Mouse (Mus musculus) heart, embryonic 14.5 days (tissue): ENCODE measurements around the gene Ubl7. TPM values are rescaled to one million over a fixed set of nuclear protein-coding genes. Genes with fewer than 3 reads are reported as not detected.

Experiments used
- ATAC-seq: fragments of 200-750 bp; cut with Nextera tagmentation; 2 replicates; pipeline ENCODE4 v1.8.0; 2017; ENCODE audit warnings: low read depth, moderate TSS enrichment; ENCODE audit not compliant: insufficient number of reproducible peaks, insufficient read depth, low FRiP score
- H3K27ac ChIP-seq, 2 experiments: fragments of 200-500 bp in 1 of 2; fragments of 300-500 bp in 1 of 2; sonication (generic) in 1 of 2; replicated peaks in 1 of 2; 2 replicates each; pipeline ENCODE4 v1.5.1; 2012 to 2014; ENCODE audit warnings: low read depth in 2 of 2, low read length in 2 of 2, control low read depth in 1 of 2, mild to moderate bottlenecking in 1 of 2, mixed read lengths in 1 of 2; ENCODE audit not compliant: control insufficient read depth in 1 of 2, insufficient read depth in 1 of 2
- H3K27me3 ChIP-seq: fragments of 300-500 bp; sonication (generic); 2 replicates; pipeline ENCODE4 v1.6.1; 2014; ENCODE audit warnings: mild to moderate bottlenecking, low read length, control low read depth; ENCODE audit not compliant: control insufficient read depth, insufficient read depth
- H3K36me3 ChIP-seq: fragments of 300-500 bp; sonication (generic); 2 replicates; pipeline ENCODE4 v1.6.1; 2014; ENCODE audit warnings: mild to moderate bottlenecking, control low read depth, low read length, mixed read lengths; ENCODE audit not compliant: control insufficient read depth, insufficient read depth
- H3K4me1 ChIP-seq, 2 experiments: fragments of 200-500 bp in 1 of 2; fragments of 300-500 bp in 1 of 2; sonication (generic) in 1 of 2; 2 replicates each; pipeline ENCODE4 v1.6.1; 2012 to 2014; ENCODE audit warnings: low read length in 2 of 2, control low read depth in 1 of 2, mixed read lengths in 1 of 2; ENCODE audit not compliant: control insufficient read depth in 2 of 2, insufficient read depth in 2 of 2
- H3K4me2 ChIP-seq: fragments of 300-500 bp; sonication (generic); 2 replicates; pipeline ENCODE4 v1.6.1; 2014; ENCODE audit warnings: mild to moderate bottlenecking, low read length
- H3K4me3 ChIP-seq, 2 experiments: fragments of 200-500 bp in 1 of 2; fragments of 300-500 bp in 1 of 2; sonication (generic) in 1 of 2; 2 replicates each; pipeline ENCODE4 v1.5.1; 2012 to 2014; ENCODE audit warnings: low read length in 2 of 2, mild to moderate bottlenecking in 2 of 2, control low read depth in 1 of 2, low read depth in 1 of 2, moderate library complexity in 1 of 2; ENCODE audit not compliant: control insufficient read depth in 1 of 2, insufficient read depth in 1 of 2
- H3K9ac ChIP-seq: fragments of 300-500 bp; sonication (generic); 2 replicates; pipeline ENCODE4 v1.6.1; 2014; ENCODE audit warnings: mild to moderate bottlenecking, low read length
- H3K9me3 ChIP-seq: fragments of 300-500 bp; sonication (generic); 2 replicates; pipeline ENCODE4 v1.6.1; 2016; ENCODE audit warnings: low read length, control low read depth; ENCODE audit not compliant: control insufficient read depth
- WGBS: fragments of 180-500 bp; shearing (Covaris S2); extraction: QIAGEN DNeasy Blood & Tissue Kit; methylation state at CpG from one replicate; pipeline ENCODE4 v1.1.7; 2014; 5-methylcytosine and 5-hydroxymethylcytosine counted together
- polyA plus RNA-seq: library from polyadenylated mRNA; unstranded; fragments of >200 nt; fragmentation: Nextera tagmentation; extraction: Ambion mirVana; gene quantifications from 2 replicates; pipeline ENCODE4 v1.2.1, GENCODE M21; 2014

Gene Ubl7
- polyA plus RNA-seq, 1 experiment from 2014 or later, result 107 TPM

GRCm38 (mm10) chr9:57969736-57970495 is 59.1 kb downstream of the Ubl7 start:
- H3K4me2 ChIP-seq, result no peak overlapping the region
- H3K27ac ChIP-seq, result no peak overlapping the region
- WGBS, result 83% methylated on average over 11 of the region's 11 CpGs
- no peaks in the 10 kb centered on the region for H3K27me3 ChIP-seq
- H3K9ac ChIP-seq, result no peak overlapping the region
- peaks cover 22 to 29% of the 10 kb centered on the region in 2 experiments for H3K4me1 ChIP-seq
- H3K9me3 ChIP-seq, result no peaks in the 10 kb centered on the region
- H3K4me3 ChIP-seq, result no peak overlapping the region
- ATAC-seq, result no peak
- no peaks in the 10 kb centered on the region for H3K36me3 ChIP-seq

DNA sequence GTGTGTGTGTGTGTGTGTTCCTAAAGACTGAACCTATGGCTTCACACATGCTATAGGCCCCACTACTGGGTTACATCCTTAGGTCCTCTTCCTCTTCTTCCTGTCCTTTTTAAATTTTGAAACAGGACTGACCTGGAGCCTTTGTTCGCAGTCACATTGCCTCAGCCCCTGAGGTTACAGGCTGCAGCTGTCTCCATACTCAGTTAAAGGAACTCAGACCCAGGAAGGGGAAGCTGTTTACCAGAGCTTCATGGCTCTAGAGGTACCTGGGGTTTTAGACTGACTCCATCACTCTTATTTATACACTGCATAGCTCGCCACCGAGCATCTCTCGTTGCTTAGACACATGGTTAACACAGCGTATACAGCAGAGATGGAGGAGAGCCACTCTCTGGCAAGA is 60.6 kb downstream of the Ubl7 start:
- Histone ChIP-seq H3K4me2 (no peak overlapping the region), H3K27ac (no peak overlapping the region), H3K9ac (no peak overlapping the region), H3K4me3 (no peak overlapping the region), H3K27me3 (no peaks in the 10 kb centered on the region), H3K4me1 (peaks cover 22% of the 10 kb centered on the region in 2 experiments), H3K9me3 (no peaks in the 10 kb centered on the region), H3K36me3 (no peaks in the 10 kb centered on the region)
- 90% methylated on average over 5 of the region's 5 CpGs for WGBS
- ATAC-seq, result no peak

- H3K27me3 ChIP-seq, result no peaks in the 10 kb centered on the region
- H3K27ac ChIP-seq, result peak overlapping the region in 1 of 2 experiments; percentile 47; a peak in 1 of 4 replicates
- 47% methylated on average over 9 of the region's 9 CpGs for WGBS
- ATAC-seq, result no peak
- no peaks in the 10 kb centered on the region for H3K36me3 ChIP-seq
- H3K9ac ChIP-seq, result peak overlapping the region; percentile 8; the same call in 1 of the 2 replicates
- no peak overlapping the region for H3K4me3 ChIP-seq
- H3K4me2 ChIP-seq, result peak overlapping the region; percentile 23
- H3K9me3 ChIP-seq, result no peaks in the 10 kb centered on the region
- H3K4me1 ChIP-seq, result peaks cover 20% of the 10 kb centered on the region in 2 experiments
These were observed 61.4 kb downstream of the Ubl7 start for GRCm38 (mm10) chr9:57972141-57972591.

DNA sequence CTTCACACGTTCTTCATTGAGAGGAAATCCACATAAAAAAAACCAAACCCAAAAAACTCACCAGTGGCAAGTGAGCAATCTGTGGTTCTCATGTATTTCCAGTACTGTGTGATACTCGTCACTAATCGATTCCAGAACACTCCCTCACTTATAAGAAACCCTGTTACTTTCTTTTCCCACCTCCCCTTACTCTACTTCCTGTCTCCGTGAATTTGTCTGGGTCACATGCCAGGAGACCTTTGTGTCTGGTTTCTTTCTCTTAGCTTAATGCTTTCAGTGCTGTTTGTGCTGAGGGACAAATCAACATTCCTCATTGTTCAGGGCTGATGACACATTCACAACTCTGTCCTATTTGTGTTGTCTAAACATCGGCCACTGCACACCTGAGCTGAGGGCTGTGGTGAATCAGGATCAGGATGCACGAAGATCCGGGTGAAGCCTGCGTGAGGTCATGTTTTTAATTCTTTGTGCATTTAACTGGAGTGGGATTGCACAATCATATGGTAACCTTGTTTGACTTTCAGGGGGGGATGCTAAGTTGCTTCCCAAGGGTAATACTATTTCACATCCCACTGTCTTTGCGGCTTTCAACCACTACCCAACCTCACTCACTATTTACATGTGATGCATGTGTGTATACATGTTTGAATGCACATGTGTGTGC is 62.1 kb downstream of the Ubl7 start:
- Histone ChIP-seq H3K27me3 (no peaks in the 10 kb centered on the region), H3K9ac (no peak overlapping the region), H3K4me2 (peak overlapping the region; percentile 23; the same call in 1 of the 2 replicates), H3K4me1 (peaks cover 13% of the 10 kb centered on the region in 2 experiments), H3K9me3 (no peaks in the 10 kb centered on the region), H3K4me3 (no peak overlapping the region), H3K27ac (peak overlapping the region in 1 of 2 experiments; percentile 47; a peak in 1 of 4 replicates), H3K36me3 (no peaks in the 10 kb centered on the region)
- no peak for ATAC-seq
- WGBS, result 49% methylated on average over 9 of the region's 9 CpGs

DNA sequence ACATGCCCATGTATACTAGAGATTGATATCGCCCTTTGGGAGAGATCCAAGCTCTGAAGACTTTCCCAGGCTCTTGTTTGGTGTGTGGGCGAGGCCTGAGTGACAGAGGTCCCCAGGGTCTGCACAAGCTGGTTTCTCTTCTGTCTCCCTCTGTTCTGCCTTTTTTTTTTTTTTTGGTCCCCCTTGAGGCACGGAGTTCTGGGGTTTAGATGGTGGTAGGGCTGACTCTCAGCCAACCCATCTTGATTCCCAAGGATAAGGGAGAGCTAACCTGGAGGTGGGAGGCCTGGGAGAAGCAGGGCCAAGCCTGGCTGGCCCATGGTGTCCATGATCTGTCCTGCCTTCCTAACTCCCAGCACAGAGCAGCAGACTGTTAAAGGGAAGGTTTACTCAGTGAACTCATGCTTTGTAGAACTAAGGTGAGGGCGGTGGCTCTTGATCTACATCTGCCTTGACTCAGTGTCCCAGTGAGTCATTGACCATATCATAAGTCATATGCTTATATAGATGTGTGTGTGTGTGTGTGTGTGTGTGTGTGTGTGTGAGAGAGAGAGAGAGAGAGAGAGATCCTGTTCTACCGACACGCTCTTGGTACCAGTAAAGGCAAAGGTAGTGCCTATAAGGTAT is 62.8 kb downstream of the Ubl7 start:
- peaks cover 12% of the 10 kb centered on the region in 2 experiments for H3K4me1 ChIP-seq
- H3K36me3 ChIP-seq, result no peaks in the 10 kb centered on the region
- ATAC-seq, result no peak
- H3K4me3 ChIP-seq, result no peak overlapping the region
- no peaks in the 10 kb centered on the region for H3K9me3 ChIP-seq
- H3K27ac ChIP-seq, result no peak overlapping the region
- H3K4me2 ChIP-seq, result no peak overlapping the region
- no peaks in the 10 kb centered on the region for H3K27me3 ChIP-seq
- no peak overlapping the region for H3K9ac ChIP-seq
- 79% methylated on average over 6 of the region's 6 CpGs for WGBS

GRCm38 (mm10) chr9:57974221-57974620 is 63.4 kb downstream of the Ubl7 start:
- Histone ChIP-seq H3K4me1 (peaks cover 12% of the 10 kb centered on the region in 2 experiments), H3K4me2 (no peak overlapping the region), H3K36me3 (no peaks in the 10 kb centered on the region), H3K27me3 (no peaks in the 10 kb centered on the region), H3K4me3 (no peak overlapping the region), H3K27ac (no peak overlapping the region), H3K9me3 (no peaks in the 10 kb centered on the region), H3K9ac (no peak overlapping the region)
- ATAC-seq, result no peak
- WGBS, result 49% methylated on average over 5 of the region's 5 CpGs

DNA sequence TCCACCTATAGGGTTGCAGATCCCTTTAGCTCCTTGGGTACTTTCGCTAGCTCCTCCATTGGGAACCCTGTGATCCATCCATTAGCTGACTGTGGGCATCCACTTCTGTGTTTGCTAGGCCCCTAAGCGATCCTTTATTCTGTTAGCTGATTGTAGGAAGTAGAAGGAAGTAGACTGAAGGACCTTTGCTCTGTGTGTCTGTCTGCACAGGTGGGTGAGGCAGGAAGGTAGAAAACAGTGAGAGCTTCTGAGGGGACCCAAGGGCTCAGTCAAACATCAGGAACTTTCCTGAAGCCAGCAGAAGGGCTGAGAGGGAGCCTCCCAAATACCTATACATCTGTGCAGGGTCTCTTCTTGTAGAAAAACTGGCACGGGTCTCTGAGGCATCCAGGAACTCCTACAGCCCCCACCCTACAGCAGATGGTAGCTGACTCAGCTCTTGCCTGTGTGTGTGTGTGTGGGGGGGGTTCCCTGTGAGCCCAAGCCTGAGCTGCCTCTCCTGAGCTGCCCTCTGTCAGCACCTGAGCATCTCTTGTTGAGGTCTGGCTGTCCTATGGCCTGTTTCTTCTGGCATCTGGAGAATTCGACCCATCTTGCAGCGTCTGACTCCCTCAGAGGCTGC is 64.5 kb downstream of the Ubl7 start:
- no peak overlapping the region for H3K4me2 ChIP-seq
- H3K4me3 ChIP-seq, result no peak overlapping the region
- H3K9ac ChIP-seq, result no peak overlapping the region
- 67% methylated on average over 5 of the region's 5 CpGs for WGBS
- no peaks in the 10 kb centered on the region for H3K9me3 ChIP-seq
- no peak overlapping the region for H3K27ac ChIP-seq
- H3K4me1 ChIP-seq, result peaks cover 12% of the 10 kb centered on the region in 2 experiments
- H3K27me3 ChIP-seq, result no peaks in the 10 kb centered on the region
- no peak for ATAC-seq
- H3K36me3 ChIP-seq, result no peaks in the 10 kb centered on the region
